Mouse (Mus musculus): ENCODE measurements around the gene Coro7.

DNA sequence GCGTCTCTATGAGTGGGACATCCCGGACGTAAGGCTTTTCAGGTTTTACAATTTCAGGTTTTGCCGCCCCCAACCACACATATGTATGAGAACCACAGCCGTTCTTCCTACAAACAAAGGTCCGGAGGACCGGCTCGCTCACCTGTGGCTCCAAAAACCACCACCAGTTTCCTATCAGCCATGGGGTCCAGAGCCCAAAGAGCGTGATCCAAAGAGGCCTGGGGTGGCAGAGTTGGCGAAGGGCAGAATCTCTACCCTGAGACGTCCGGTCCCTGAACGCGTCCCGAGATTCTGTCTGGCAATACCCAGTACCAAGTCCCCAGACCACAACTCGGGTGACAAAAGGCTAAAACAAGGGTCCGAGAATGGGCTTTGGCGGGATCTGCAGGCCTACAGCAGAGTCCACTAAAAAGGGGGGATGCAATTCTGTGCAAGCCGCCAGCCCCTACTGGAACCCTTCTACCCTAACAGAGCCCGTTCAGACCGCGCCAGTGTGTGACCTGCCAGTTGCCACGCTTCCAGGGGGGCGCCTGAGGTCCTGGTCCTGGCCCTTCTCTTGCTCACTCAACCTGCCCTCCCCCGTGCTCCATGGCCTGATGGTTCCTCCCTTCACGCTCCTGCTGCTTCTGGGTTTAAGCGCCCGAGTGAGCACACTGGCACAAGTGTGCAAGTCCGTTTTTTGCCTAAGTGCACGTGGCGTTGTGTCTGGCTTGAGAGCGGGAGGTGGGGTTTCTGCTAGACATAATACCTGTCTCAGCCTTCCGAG, 39.4 kb upstream of the Coro7 start, which contains the start of gene Nmral1:
- TF ChIP-seq CTCF (IDR thresholded peaks at IDR 0.05; ENCODE audit: control insufficient read depth, insufficient read depth, insufficient read length) (no peak), CEBPB (IDR thresholded peaks at IDR 0.05; ENCODE audit: low read depth) (no peak), MYOD1 (IDR thresholded peaks at IDR 0.05; ENCODE audit: control insufficient read depth, insufficient read length, low read depth) (no peak)
